Mouse (Mus musculus) lung, embryonic 15.5 days (tissue): Measurements from ENCODE around the gene Tubgcp5. TPM values are rescaled to one million over a fixed set of nuclear protein-coding genes. Genes with fewer than 3 reads are reported as not detected.

Experiments used
- ATAC-seq: fragments of 200-750 bp; cut with Nextera tagmentation; 2 replicates; pipeline ENCODE4 v1.8.0; 2017; ENCODE audit warnings: moderate number of reproducible peaks, borderline replicate concordance; ENCODE audit not compliant: low FRiP score, low TSS enrichment; ENCODE audit errors: extremely low read depth
- H3K27ac ChIP-seq: fragments of 300-500 bp; sonication (generic); 2 replicates; pipeline ENCODE4 v1.5.1; 2015; ENCODE audit warnings: moderate library complexity, mild to moderate bottlenecking, inconsistent platforms
- H3K27me3 ChIP-seq: fragments of 300-500 bp; sonication (generic); 2 replicates; pipeline ENCODE4 v1.6.1; 2015; ENCODE audit warnings: inconsistent platforms
- H3K36me3 ChIP-seq: fragments of 300-500 bp; sonication (generic); 2 replicates; pipeline ENCODE4 v1.6.1; 2015; ENCODE audit warnings: inconsistent platforms
- H3K4me1 ChIP-seq: fragments of 300-500 bp; sonication (generic); 2 replicates; pipeline ENCODE4 v1.6.1; 2015; ENCODE audit warnings: inconsistent platforms
- H3K4me2 ChIP-seq: fragments of 300-500 bp; sonication (generic); 2 replicates; pipeline ENCODE4 v1.6.1; 2015; ENCODE audit warnings: inconsistent platforms, mild to moderate bottlenecking, moderate library complexity
- H3K4me3 ChIP-seq: fragments of 300-500 bp; sonication (generic); 2 replicates; pipeline ENCODE4 v1.5.1; 2015; ENCODE audit warnings: mild to moderate bottlenecking, inconsistent platforms
- H3K9ac ChIP-seq: fragments of 300-500 bp; sonication (generic); 2 replicates; pipeline ENCODE4 v1.6.1; 2015; ENCODE audit warnings: inconsistent platforms
- H3K9me3 ChIP-seq: fragments of 300-500 bp; sonication (generic); 2 replicates; pipeline ENCODE4 v1.6.1; 2016; ENCODE audit warnings: inconsistent platforms
- WGBS: fragments of 180-500 bp; shearing (Covaris S2); methylation state at CpG from one replicate; pipeline ENCODE4 v1.1.7; 2015; 5-methylcytosine and 5-hydroxymethylcytosine counted together
- polyA plus RNA-seq: library from polyadenylated mRNA; unstranded; fragments of >200 nt; fragmentation: Nextera tagmentation; extraction: Ambion mirVana; gene quantifications from 2 replicates; pipeline ENCODE4 v1.2.1, GENCODE M21; 2015

The Tubgcp5 gene
- polyA plus RNA-seq, 1 experiment from 2014 or later, result 31.5 TPM

DNA sequence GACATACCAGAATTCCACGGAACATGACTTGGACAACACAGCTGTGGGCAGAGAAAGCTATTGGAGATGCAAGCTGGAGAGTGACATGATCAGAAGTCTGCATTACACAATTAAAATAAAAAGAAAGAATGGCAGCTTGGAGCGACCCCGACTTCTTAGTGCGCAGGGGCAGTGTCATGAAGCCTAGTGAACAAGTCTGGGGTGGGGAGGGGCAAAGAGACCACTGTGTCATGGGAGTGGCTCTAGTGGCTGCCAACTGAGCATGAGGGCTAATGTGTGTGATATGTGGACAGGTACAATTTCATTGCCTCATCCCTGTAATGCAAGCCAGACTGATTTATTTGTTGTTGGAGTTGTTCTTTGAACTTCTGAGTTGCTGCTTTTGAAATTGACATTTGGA lies 62.8 kb downstream of the Tubgcp5 start:
- no peak overlapping the region for H3K27ac ChIP-seq
- no peaks in the 10 kb centered on the region for H3K9me3 ChIP-seq
- ATAC-seq, result no peak
- no peaks in the 10 kb centered on the region for H3K27me3 ChIP-seq
- H3K9ac ChIP-seq, result no peak overlapping the region
- H3K36me3 ChIP-seq, result no peaks in the 10 kb centered on the region
- 96% methylated on average over 4 of the region's 4 CpGs for WGBS
- H3K4me2 ChIP-seq, result no peak overlapping the region
- H3K4me1 ChIP-seq, result peaks cover 5% of the 10 kb centered on the region
- H3K4me3 ChIP-seq, result no peak overlapping the region

- WGBS, result 69% methylated on average over 2 of the region's 2 CpGs
- H3K4me2 ChIP-seq, result no peak overlapping the region
- ATAC-seq, result no peak
Measured at GRCm38 (mm10) chr7:55857729-55858128, 63.8 kb downstream of the Tubgcp5 start.

GRCm38 (mm10) chr7:55858836-55859517 lies 65.0 kb downstream of the Tubgcp5 start:
- 87% methylated on average over 3 of the region's 3 CpGs for WGBS
- no peak for ATAC-seq
- H3K27me3 ChIP-seq, result no peaks in the 10 kb centered on the region

More at GRCm38 (mm10) chr7:55857729-55858128, 63.8 kb downstream of the Tubgcp5 start:
- no peak overlapping the region for H3K27ac ChIP-seq
- H3K9ac ChIP-seq, result no peak overlapping the region
- no peak overlapping the region for H3K4me3 ChIP-seq
- H3K9me3 ChIP-seq, result no peaks in the 10 kb centered on the region
- no peaks in the 10 kb centered on the region for H3K27me3 ChIP-seq
- peaks cover 5% of the 10 kb centered on the region; the same call in 1 of the 2 replicates for H3K4me1 ChIP-seq
- no peaks in the 10 kb centered on the region for H3K36me3 ChIP-seq

DNA sequence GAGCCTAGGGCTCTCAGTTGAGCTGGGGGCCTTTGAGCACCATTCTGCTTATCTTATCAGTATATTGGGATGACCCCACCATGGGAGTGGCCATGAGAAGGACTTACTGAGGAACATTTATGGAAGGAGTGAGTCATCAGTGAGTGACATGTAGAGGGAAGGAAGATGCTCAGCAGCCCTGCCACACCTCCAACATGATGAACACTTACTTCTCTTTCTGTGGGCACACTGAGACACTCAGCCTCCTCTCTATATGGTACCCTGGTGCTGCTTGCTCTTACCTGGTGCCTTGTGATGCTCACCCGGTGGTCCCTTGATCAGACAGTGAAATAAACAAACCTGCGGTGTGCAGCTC lies 65.5 kb downstream of the Tubgcp5 start:
- ATAC-seq, result peak; percentile 14; the same call in 1 of the 2 replicates

More at GRCm38 (mm10) chr7:55858836-55859517, 65.0 kb downstream of the Tubgcp5 start:
- H3K27ac ChIP-seq, result no peak overlapping the region
- no peaks in the 10 kb centered on the region for H3K36me3 ChIP-seq
- H3K9me3 ChIP-seq, result no peaks in the 10 kb centered on the region
- peaks cover 5% of the 10 kb centered on the region; the same call in 1 of the 2 replicates for H3K4me1 ChIP-seq
- H3K9ac ChIP-seq, result no peak overlapping the region
- H3K4me2 ChIP-seq, result no peak overlapping the region
- no peak overlapping the region for H3K4me3 ChIP-seq

DNA sequence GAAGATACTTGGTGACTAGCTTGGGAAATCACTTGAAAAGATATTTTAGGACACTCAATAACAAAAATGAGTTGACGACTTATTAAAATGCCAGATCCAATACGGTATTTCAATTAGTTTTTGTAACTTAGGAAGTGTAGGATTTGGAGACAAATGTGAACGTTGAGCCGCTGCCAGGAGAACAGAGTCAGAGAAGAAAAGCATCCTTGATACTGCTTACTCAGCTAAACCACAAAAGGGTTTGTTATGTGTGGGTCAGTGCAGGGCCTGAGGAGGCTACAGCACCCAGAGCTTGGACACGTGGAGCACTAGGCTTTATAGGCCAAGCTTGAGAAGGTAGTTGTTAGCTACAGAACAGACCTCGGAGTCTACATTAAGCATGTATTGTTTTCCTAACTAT lies 66.0 kb downstream of the Tubgcp5 start:
- 85% methylated on average over 6 of the region's 6 CpGs for WGBS
- Histone ChIP-seq H3K4me1 (peaks cover 5% of the 10 kb centered on the region; the same call in 1 of the 2 replicates), H3K27me3 (no peaks in the 10 kb centered on the region), H3K9ac (no peak overlapping the region), H3K4me2 (no peak overlapping the region), H3K36me3 (no peaks in the 10 kb centered on the region), H3K4me3 (no peak overlapping the region), H3K9me3 (no peaks in the 10 kb centered on the region), H3K27ac (no peak overlapping the region)
- ATAC-seq, result no peak

More for the DNA sequence above, 65.5 kb downstream of the Tubgcp5 start:
- WGBS, result 66% methylated on average over 2 of the region's 2 CpGs
- Histone ChIP-seq H3K27me3 (no peaks in the 10 kb centered on the region), H3K4me2 (no peak overlapping the region), H3K4me3 (no peak overlapping the region), H3K27ac (no peak overlapping the region), H3K9me3 (no peaks in the 10 kb centered on the region), H3K4me1 (peaks cover 5% of the 10 kb centered on the region; the same call in 1 of the 2 replicates), H3K9ac (no peak overlapping the region), H3K36me3 (no peaks in the 10 kb centered on the region)

GRCm38 (mm10) chr7:55861175-55861574 lies 67.2 kb downstream of the Tubgcp5 start:
- Histone ChIP-seq H3K36me3 (no peaks in the 10 kb centered on the region), H3K4me1 (peaks cover 6% of the 10 kb centered on the region; the same call in 1 of the 2 replicates), H3K9ac (no peak overlapping the region), H3K27me3 (no peaks in the 10 kb centered on the region), H3K9me3 (no peaks in the 10 kb centered on the region), H3K27ac (no peak overlapping the region), H3K4me3 (no peak overlapping the region), H3K4me2 (no peak overlapping the region)
- no peak for ATAC-seq
- 80% methylated on average over 4 of the region's 4 CpGs for whole genome bisulfite sequencing

DNA sequence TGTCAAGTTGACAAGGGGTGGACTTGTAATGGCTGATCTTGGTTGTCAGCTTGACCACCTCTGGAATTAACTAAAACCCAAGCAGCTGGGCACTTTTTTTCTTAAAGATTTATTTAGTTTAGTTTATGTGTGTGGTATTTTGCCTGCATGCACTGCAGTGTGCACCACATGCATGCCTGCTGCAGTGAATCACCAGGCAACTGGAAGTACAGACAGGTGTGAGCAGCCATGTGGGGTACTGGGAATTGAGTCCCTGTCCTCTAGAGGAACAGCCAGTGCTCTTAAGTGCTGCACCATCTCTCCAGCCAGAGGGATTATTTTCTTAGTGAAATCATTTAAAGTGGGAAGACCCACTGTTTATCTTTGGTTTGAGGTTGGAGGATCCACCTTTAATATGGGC lies 71.1 kb downstream of the Tubgcp5 start:
- no peak overlapping the region for H3K27ac ChIP-seq
- H3K36me3 ChIP-seq, result no peaks in the 10 kb centered on the region
- H3K9me3 ChIP-seq, result no peaks in the 10 kb centered on the region
- H3K4me1 ChIP-seq, result peaks cover 6% of the 10 kb centered on the region; the same call in 1 of the 2 replicates
- no peak for ATAC-seq
- H3K4me2 ChIP-seq, result no peak overlapping the region
- no peak overlapping the region for H3K4me3 ChIP-seq
- no peaks in the 10 kb centered on the region for H3K27me3 ChIP-seq
- no peak overlapping the region for H3K9ac ChIP-seq

DNA sequence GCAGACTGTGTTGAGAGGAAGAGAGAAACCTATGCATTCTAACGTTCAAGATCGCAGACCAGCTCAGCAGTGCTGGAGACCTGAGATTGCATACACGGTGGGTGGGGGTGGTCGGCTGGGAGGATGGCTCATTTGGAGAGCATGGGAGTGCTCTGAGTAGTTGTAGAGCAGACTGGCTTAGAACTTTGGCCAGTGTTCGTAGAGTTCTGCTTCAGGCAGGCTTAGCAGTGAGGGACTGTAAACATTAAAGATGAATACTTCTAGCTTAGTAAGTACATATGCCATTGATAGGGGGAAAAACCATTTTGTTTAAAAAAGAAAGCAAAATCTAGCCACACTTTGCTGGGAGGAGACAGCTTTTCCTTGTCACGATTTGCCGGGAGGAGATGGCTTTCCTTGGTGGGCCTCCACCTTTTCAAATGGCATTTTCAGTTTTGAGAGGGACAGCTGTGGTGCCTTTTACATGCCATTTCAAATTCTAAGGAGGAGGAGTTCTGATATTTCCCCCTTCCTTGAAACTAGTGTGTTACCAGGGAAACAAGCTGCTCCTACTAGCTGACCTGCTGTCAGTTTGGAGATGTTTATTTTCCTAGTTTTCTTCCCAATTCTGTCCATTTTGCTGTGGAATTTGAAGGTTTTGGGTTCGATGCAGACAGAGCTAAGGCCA lies 71.9 kb downstream of the Tubgcp5 start:
- no peak for ATAC-seq
- 62% methylated on average over 8 of the region's 8 CpGs for WGBS

GRCm38 (mm10) chr7:55868247-55868646 lies 74.3 kb downstream of the Tubgcp5 start:
- no peak overlapping the region for H3K9ac ChIP-seq
- H3K27me3 ChIP-seq, result no peaks in the 10 kb centered on the region
- WGBS, result 79% methylated on average over 7 of the region's 7 CpGs
- peaks cover 6% of the 10 kb centered on the region; the same call in 1 of the 2 replicates for H3K4me1 ChIP-seq
- no peak for ATAC-seq
- no peaks in the 10 kb centered on the region for H3K9me3 ChIP-seq
- no peak overlapping the region for H3K27ac ChIP-seq
- no peak overlapping the region for H3K4me2 ChIP-seq
- peaks cover 10% of the 10 kb centered on the region; the same call in 1 of the 2 replicates for H3K36me3 ChIP-seq
- no peak overlapping the region for H3K4me3 ChIP-seq

More for the DNA sequence above, 71.9 kb downstream of the Tubgcp5 start:
- Histone ChIP-seq H3K27me3 (no peaks in the 10 kb centered on the region), H3K9ac (no peak overlapping the region), H3K36me3 (no peaks in the 10 kb centered on the region), H3K4me1 (peaks cover 6% of the 10 kb centered on the region; the same call in 1 of the 2 replicates), H3K4me3 (no peak overlapping the region), H3K9me3 (no peaks in the 10 kb centered on the region), H3K4me2 (no peak overlapping the region), H3K27ac (no peak overlapping the region)

- peaks cover 6% of the 10 kb centered on the region; the same call in 1 of the 2 replicates for H3K4me1 ChIP-seq
- no peaks in the 10 kb centered on the region for H3K27me3 ChIP-seq
- no peak for ATAC-seq
- H3K9me3 ChIP-seq, result no peaks in the 10 kb centered on the region
- WGBS, result 86% methylated on average over 3 of the region's 3 CpGs
- no peak overlapping the region for H3K4me2 ChIP-seq
- H3K9ac ChIP-seq, result no peak overlapping the region
- no peak overlapping the region for H3K4me3 ChIP-seq
- no peak overlapping the region for H3K27ac ChIP-seq
- H3K36me3 ChIP-seq, result peaks cover 20% of the 10 kb centered on the region; the same call in 1 of the 2 replicates
Measured at GRCm38 (mm10) chr7:55869220-55869619, 75.3 kb downstream of the Tubgcp5 start.

GRCm38 (mm10) chr7:55870340-55871020 lies 76.5 kb downstream of the Tubgcp5 start:
- 87% methylated on average over 6 of the region's 6 CpGs for WGBS

More at GRCm38 (mm10) chr7:55870340-55871020, 76.5 kb downstream of the Tubgcp5 start:
- Histone ChIP-seq H3K4me3 (no peak overlapping the region), H3K27me3 (no peaks in the 10 kb centered on the region), H3K27ac (no peak overlapping the region), H3K36me3 (peaks cover 30% of the 10 kb centered on the region), H3K4me1 (peaks cover 6% of the 10 kb centered on the region; the same call in 1 of the 2 replicates), H3K9ac (no peak overlapping the region), H3K4me2 (no peak overlapping the region), H3K9me3 (no peaks in the 10 kb centered on the region)
- ATAC-seq, result no peak; the same call in 1 of the 2 replicates
